Mouse (Mus musculus) kidney, adult 2 months (tissue): ENCODE measurements around the gene Dnah7c.
"Not testable (repeated sequence)": the region's sequence is repeated elsewhere in the genome, so short reads cannot be mapped to it uniquely, and the experiment has no call there.

Source experiments
- CTCF ChIP-seq: fragments of 200-500 bp; conservative IDR thresholded peaks from 2 replicates; pipeline ENCODE4 v1.5.1; 2011; ENCODE audit warnings: low read depth, mild to moderate bottlenecking, control low read depth, low read length, moderate library complexity, mixed read lengths; ENCODE audit not compliant: insufficient read depth, insufficient read length
- POLR2A ChIP-seq: fragments of 200-500 bp; IDR thresholded peaks from one replicate; pipeline ENCODE4 v1.6.1; 2011; ENCODE audit warnings: low read depth, low read length, control low read depth

GRCm38 (mm10) chr1:46764600-46764999, 339.2 kb downstream of the Dnah7c start:
- TF ChIP-seq CTCF, POLR2A: not testable (repeated sequence)
